Mouse (Mus musculus) intestine, postnatal 0 days (tissue): Measurements from ENCODE around the gene Wdfy1. TPM values are rescaled to one million over a fixed set of nuclear protein-coding genes. Genes with fewer than 3 reads are reported as not detected.
A peak's percentile ranks its signal among the peaks of the same experiment; 100 is the strongest.

Experiments used
- ATAC-seq: fragments of 200-750 bp; cut with Nextera tagmentation; 2 replicates; pipeline ENCODE4 v1.8.0; 2017; ENCODE audit warnings: mild to moderate bottlenecking, moderate TSS enrichment, moderate library complexity
- H3K27ac ChIP-seq: fragments of 300-500 bp; sonication (generic); 2 replicates; pipeline ENCODE4 v1.5.1; 2014; ENCODE audit warnings: mild to moderate bottlenecking, low read depth, low read length, moderate library complexity
- H3K27me3 ChIP-seq: fragments of 300-500 bp; sonication (generic); replicated peaks from 2 replicates; pipeline ENCODE4 v1.6.1; 2014; ENCODE audit warnings: low read length, mixed read lengths; ENCODE audit not compliant: control insufficient read depth, insufficient read depth
- H3K36me3 ChIP-seq: fragments of 300-500 bp; sonication (generic); 2 replicates; pipeline ENCODE4 v1.6.1; 2014; ENCODE audit warnings: mild to moderate bottlenecking, moderate library complexity; ENCODE audit not compliant: control insufficient read depth, insufficient read depth
- H3K4me1 ChIP-seq: fragments of 300-500 bp; sonication (generic); replicated peaks from 2 replicates; pipeline ENCODE4 v1.6.1; 2014; ENCODE audit warnings: antibody characterized with exemption, low read length, mixed read lengths; ENCODE audit not compliant: control insufficient read depth, insufficient read depth
- H3K4me2 ChIP-seq: fragments of 300-500 bp; sonication (generic); replicated peaks from 2 replicates; pipeline ENCODE4 v1.6.1; 2014; ENCODE audit warnings: low read depth, mild to moderate bottlenecking, moderate library complexity
- H3K4me3 ChIP-seq: fragments of 300-500 bp; sonication (generic); 2 replicates; pipeline ENCODE4 v1.5.1; 2014; ENCODE audit warnings: low read depth, low read length
- H3K9ac ChIP-seq: fragments of 300-500 bp; sonication (generic); 2 replicates; pipeline ENCODE4 v1.6.1; 2014; ENCODE audit warnings: mild to moderate bottlenecking, low read depth, low read length
- H3K9me3 ChIP-seq: fragments of 300-500 bp; sonication (generic); 2 replicates; pipeline ENCODE4 v1.6.1; 2016; ENCODE audit warnings: mixed run types; ENCODE audit not compliant: control insufficient read depth
- CTCF ChIP-seq: sonication (generic); IDR thresholded peaks from 2 replicates; pipeline ENCODE4 v1.5.1; 2016; ENCODE audit warnings: low read depth, mild to moderate bottlenecking, control low read depth, antibody characterized with exemption, moderate library complexity
- WGBS: fragments of 180-500 bp; shearing (Covaris S2); extraction: QIAGEN DNeasy Blood & Tissue Kit; methylation state at CpG from one replicate; pipeline ENCODE4 v1.1.7; 2014; 5-methylcytosine and 5-hydroxymethylcytosine counted together
- polyA plus RNA-seq: library from polyadenylated mRNA; unstranded; fragments of >200 nt; fragmentation: Nextera tagmentation; extraction: Ambion mirVana; gene quantifications from 2 replicates; pipeline ENCODE4 v1.2.1, GENCODE M21; 2015

Wdfy1 gene
- polyA plus RNA-seq, 1 experiment from 2014 or later: 37.2 TPM

- Histone ChIP-seq H3K4me2 (no peak overlapping the region), H3K9me3 (no peaks in the 10 kb centered on the region), H3K4me1 (no peaks in the 10 kb centered on the region), H3K4me3 (no peak overlapping the region), H3K9ac (no peak overlapping the region), H3K36me3 (peaks cover 16% of the 10 kb centered on the region), H3K27me3 (no peaks in the 10 kb centered on the region), H3K27ac (no peak overlapping the region)
- ATAC-seq: no peak
- 75% methylated on average over 4 of the region's 4 CpGs for WGBS
- no peak for TF ChIP-seq CTCF
Measured at GRCm38 (mm10) chr1:79774164-79774780, 1.7 kb downstream of the Wdfy1 start.

DNA sequence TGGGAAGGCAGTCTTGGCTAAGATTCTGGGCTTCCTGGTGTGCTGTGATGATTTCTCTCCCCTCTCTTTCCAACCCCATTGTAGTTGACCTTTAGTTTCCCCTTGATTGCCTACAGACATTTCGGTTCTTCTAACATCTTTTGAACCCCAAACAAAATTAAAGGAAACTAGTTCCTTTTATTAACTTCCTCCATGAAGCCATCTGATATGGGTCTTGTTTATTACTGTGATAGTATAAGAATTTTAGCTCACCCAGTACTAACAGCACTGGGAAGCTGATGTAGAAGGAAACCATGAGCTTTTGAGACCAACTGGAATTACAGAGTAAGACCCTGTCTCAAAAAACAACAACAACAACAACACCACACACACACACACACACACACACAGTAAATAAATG lies 7.7 kb downstream of the Wdfy1 start:
- no peak overlapping the region for H3K27ac ChIP-seq
- H3K9ac ChIP-seq: no peak overlapping the region
- ATAC-seq: no peak
- no peak overlapping the region for H3K4me2 ChIP-seq
- no peaks in the 10 kb centered on the region for H3K27me3 ChIP-seq
- WGBS: 43% methylated on average over 1 of the region's 1 CpGs
- no peaks in the 10 kb centered on the region for H3K9me3 ChIP-seq
- no peaks in the 10 kb centered on the region for H3K36me3 ChIP-seq
- TF ChIP-seq CTCF: no peak
- no peaks in the 10 kb centered on the region for H3K4me1 ChIP-seq
- H3K4me3 ChIP-seq: no peak overlapping the region

DNA sequence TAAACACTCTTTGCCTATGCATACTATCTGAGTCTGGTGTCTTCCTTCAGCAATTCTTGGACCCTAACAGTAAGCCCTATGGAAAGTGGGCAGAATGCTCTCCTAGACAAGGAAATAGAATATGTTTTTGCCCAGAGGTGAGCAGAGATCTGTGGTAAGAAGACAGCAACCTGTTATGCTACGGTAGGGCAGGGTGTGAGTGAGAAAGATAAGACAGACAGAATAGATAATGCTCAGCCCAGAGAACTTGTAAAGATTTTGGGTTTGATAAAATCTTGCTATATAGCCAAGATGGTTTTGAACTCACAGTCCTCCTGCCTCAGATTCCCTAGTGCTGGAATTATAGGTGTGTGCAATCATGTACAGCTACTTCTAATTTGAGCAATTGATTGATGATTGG lies 11.5 kb downstream of the Wdfy1 start:
- Histone ChIP-seq H3K27ac (no peak overlapping the region), H3K4me1 (peaks cover 2% of the 10 kb centered on the region; the same call in 1 of the 2 replicates), H3K4me3 (no peak overlapping the region), H3K4me2 (no peak overlapping the region), H3K9ac (no peak overlapping the region), H3K36me3 (no peaks in the 10 kb centered on the region), H3K9me3 (no peaks in the 10 kb centered on the region), H3K27me3 (no peaks in the 10 kb centered on the region)
- WGBS: 62% methylated on average over 1 of the region's 1 CpGs
- TF ChIP-seq CTCF: no peak
- no peak for ATAC-seq

GRCm38 (mm10) chr1:79764031-79764430 lies 11.9 kb downstream of the Wdfy1 start:
- H3K36me3 ChIP-seq: no peaks in the 10 kb centered on the region
- 80% methylated on average over 2 of the region's 2 CpGs for WGBS
- no peak overlapping the region for H3K4me2 ChIP-seq
- H3K27ac ChIP-seq: no peak overlapping the region
- no peak for ATAC-seq
- TF ChIP-seq CTCF: no peak
- no peaks in the 10 kb centered on the region for H3K27me3 ChIP-seq
- H3K4me1 ChIP-seq: peaks cover 2% of the 10 kb centered on the region; the same call in 1 of the 2 replicates
- no peaks in the 10 kb centered on the region for H3K9me3 ChIP-seq
- no peak overlapping the region for H3K4me3 ChIP-seq
- H3K9ac ChIP-seq: no peak overlapping the region

- WGBS: 51% methylated on average over 16 of the region's 16 CpGs
- no peak for TF ChIP-seq CTCF
- H3K4me2 ChIP-seq: peak overlapping the region; percentile 89
- H3K27ac ChIP-seq: no peak overlapping the region
- H3K27me3 ChIP-seq: no peaks in the 10 kb centered on the region
- H3K9me3 ChIP-seq: no peaks in the 10 kb centered on the region
- no peak for ATAC-seq
- no peak overlapping the region for H3K9ac ChIP-seq
- H3K4me3 ChIP-seq: no peak overlapping the region; the same call in 1 of the 2 replicates
- no peaks in the 10 kb centered on the region for H3K36me3 ChIP-seq
- H3K4me1 ChIP-seq: peaks cover 2% of the 10 kb centered on the region; the same call in 1 of the 2 replicates
Measured at GRCm38 (mm10) chr1:79762282-79763250, 13.4 kb downstream of the Wdfy1 start.

GRCm38 (mm10) chr1:79761917-79762271 lies 14.0 kb downstream of the Wdfy1 start:
- WGBS: 1% methylated on average over 6 of the region's 6 CpGs

More at GRCm38 (mm10) chr1:79761917-79762271, 14.0 kb downstream of the Wdfy1 start:
- TF ChIP-seq CTCF: no peak
- peak overlapping the region; percentile 89 for H3K4me2 ChIP-seq
- H3K27ac ChIP-seq: no peak overlapping the region
- no peak overlapping the region for H3K9ac ChIP-seq
- peaks cover 2% of the 10 kb centered on the region; the same call in 1 of the 2 replicates for H3K4me1 ChIP-seq
- peak; percentile 11 for ATAC-seq
- H3K36me3 ChIP-seq: no peaks in the 10 kb centered on the region
- H3K9me3 ChIP-seq: no peaks in the 10 kb centered on the region
- peak overlapping the region; percentile 92 for H3K4me3 ChIP-seq
- H3K27me3 ChIP-seq: no peaks in the 10 kb centered on the region
